8 mouse cellular contexts compared by ENCODE assay signal in the genomic region with DNA sequence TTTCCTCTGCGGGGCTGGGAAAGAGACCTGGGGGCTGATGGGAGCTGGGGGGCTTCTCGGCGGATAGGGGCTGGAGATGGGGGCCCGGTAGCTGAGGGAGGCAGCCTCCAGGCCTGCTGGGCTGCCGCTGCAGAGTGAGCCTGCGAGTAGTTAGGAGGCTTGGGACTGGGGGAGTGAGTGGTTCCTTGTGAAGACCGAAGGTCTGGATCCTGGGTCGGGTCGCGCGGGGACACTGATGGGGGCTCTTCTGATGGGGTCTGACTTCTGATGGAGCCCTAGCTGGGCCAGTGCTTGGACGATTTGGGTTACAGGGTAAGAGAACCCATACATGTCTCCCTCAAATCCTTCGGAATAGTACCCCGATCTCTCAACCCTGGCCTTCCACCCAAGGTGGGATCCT. TPM values are rescaled to one million over a fixed set of nuclear protein-coding genes. Genes with fewer than 3 reads are reported as not detected.
DNase-seq lines count a peak whose midpoint lies in the region; ATAC-seq and TF ChIP-seq lines count a peak whose summit lies in the region.

No protein-coding gene starts in this region.

- H3K4me2 ChIP-seq in lung, embryonic 16.5 days (ENCODE audit: low read depth, low read length), result peak overlapping the region; percentile 92
- peak overlapping the region; percentile 80 for H3K4me2 ChIP-seq in hindbrain, postnatal 0 days (ENCODE audit: low read depth, low read length)

- peaks cover 50% of the 10 kb centered on the region for H3K27me3 ChIP-seq in lung, embryonic 16.5 days (ENCODE audit: control insufficient read depth, insufficient read depth, low read depth, low read length)
- H3K27me3 ChIP-seq in hindbrain, postnatal 0 days (ENCODE audit: insufficient read depth, low read length), result no peaks in the 10 kb centered on the region

- peak; percentile 61 to 64 for DNase-seq in cerebellum, postnatal 25 days
- DNase-seq in cerebellum, adult 9-10 months, result no peak
- no peak for DNase-seq in lung, postnatal 10 days
- DNase-seq in hindbrain, postnatal 0 days (ENCODE audit: low spot score), result peak; percentile 18
- DNase-seq in urinary bladder, adult 18-20 months (ENCODE audit: low spot score in 2 of 2), result no peak
- DNase-seq in right cerebral cortex, adult 2 months (ENCODE audit: low spot score in 2 of 2), result no peak

- TF ChIP-seq POLR2A in olfactory bulb, adult 2 months (IDR thresholded peaks at IDR 0.05; ENCODE audit: insufficient read depth, low read depth, low read length), result no peak

- ATAC-seq in lung, embryonic 16.5 days (ENCODE audit: low read depth), result no peak
- ATAC-seq in hindbrain, postnatal 0 days, result no peak

- TF ChIP-seq CTCF in hindbrain, postnatal 0 days (IDR thresholded peaks at IDR 0.05; ENCODE audit: low read depth), result no peak
- TF ChIP-seq CTCF in olfactory bulb, adult 2 months (IDR thresholded peaks at IDR 0.05; ENCODE audit: insufficient read depth, low read depth, low read length), result no peak

- H3K27ac ChIP-seq in lung, embryonic 16.5 days (ENCODE audit: low read length), result no peak overlapping the region
- H3K27ac ChIP-seq in hindbrain, postnatal 0 days, result peak overlapping the region; percentile 81
- no peak overlapping the region; the same call in 1 of the 2 replicates for H3K27ac ChIP-seq in olfactory bulb, adult 2 months (ENCODE audit: insufficient read depth, low read depth, low read length)

- no peak overlapping the region for H3K9ac ChIP-seq in lung, embryonic 16.5 days (ENCODE audit: low read length)
- H3K9ac ChIP-seq in hindbrain, postnatal 0 days (replicated peaks; ENCODE audit: low read length), result peak overlapping the region; percentile 76

- H3K4me3 ChIP-seq in lung, embryonic 16.5 days (ENCODE audit: low read length), result peak overlapping the region; percentile 65
- peak overlapping the region; percentile 66 for H3K4me3 ChIP-seq in hindbrain, postnatal 0 days (ENCODE audit: low read length)
- H3K4me3 ChIP-seq in olfactory bulb, adult 2 months (ENCODE audit: insufficient read depth, low read depth, low read length), result peak overlapping the region; percentile 97

- H3K4me1 ChIP-seq in lung, embryonic 16.5 days (replicated peaks; ENCODE audit: control insufficient read depth, insufficient read depth, low read length), result peaks cover 8% of the 10 kb centered on the region; the same call in 1 of the 2 replicates
- peaks cover 20% of the 10 kb centered on the region for H3K4me1 ChIP-seq in hindbrain, postnatal 0 days (ENCODE audit: insufficient read depth, low read length)
- H3K4me1 ChIP-seq in olfactory bulb, adult 2 months (ENCODE audit: control insufficient read depth, insufficient read depth, low read length), result peaks cover 34% of the 10 kb centered on the region

- H3K9me3 ChIP-seq in lung, embryonic 16.5 days (ENCODE audit: control insufficient read depth, low read length), result peaks cover 8% of the 10 kb centered on the region; the same call in 1 of the 2 replicates
- no peaks in the 10 kb centered on the region for H3K9me3 ChIP-seq in hindbrain, postnatal 0 days (ENCODE audit: low read length)

- H3K36me3 ChIP-seq in lung, embryonic 16.5 days (ENCODE audit: control insufficient read depth, insufficient read depth, low read length), result no peaks in the 10 kb centered on the region
- H3K36me3 ChIP-seq in hindbrain, postnatal 0 days (ENCODE audit: insufficient read depth, low read length), result no peaks in the 10 kb centered on the region

- WGBS in lung, embryonic 16.5 days, result 20% methylated on average over 14 of the region's 14 CpGs
- 16% methylated on average over 14 of the region's 14 CpGs for WGBS in hindbrain, postnatal 0 days
- 16% methylated on average over 14 of the region's 14 CpGs for WGBS in olfactory bulb, adult 2 months

RNA-seq across cellular contexts. Expression of a gene that starts 27.8 kb away (rescaled TPM):
- polyA plus RNA-seq in lung, embryonic 16.5 days (2015; fragmentation: Nextera tagmentation; extraction: Ambion mirVana), result 1.9 and 2.7 TPM in 2 replicates
- total RNA-seq in hindbrain, postnatal 0 days (2014; rRNA removed), result 59.5 and 70.5 TPM in 2 replicates
- polyA plus RNA-seq in hindbrain, postnatal 0 days (2015; fragmentation: Nextera tagmentation; extraction: Ambion mirVana), result 16.5 and 17.4 TPM in 2 replicates
- not detected in 2 replicates for polyA plus RNA-seq in olfactory bulb, adult 2 months (2012; ENCODE audit: insufficient read depth, insufficient read length, low replicate concordance, missing spikeins)

Comparison
In these comparisons a context has a peak if more than half of its experiments do, and no peak if none do; other contexts are left out.
1. DNase-seq: peak in cerebellum, postnatal 25 days (2 of 2) and hindbrain, postnatal 0 days (single experiment); none in cerebellum, adult 9-10 months (single experiment), lung, postnatal 10 days (single experiment), urinary bladder, adult 18-20 months (0 of 2) and right cerebral cortex, adult 2 months (0 of 2).
2. Peak in every context shown above with its lines, with median percentiles within 50 percentile points of each other: H3K4me3 ChIP-seq.